Mouse (Mus musculus) kidney, postnatal 14 days (tissue): ENCODE data around the gene Nck1.

Experiments
- DNase-seq: peaks from one replicate; pipeline ENCODE4 v3.0.0; 2022; ENCODE audit warnings: mixed read lengths

The Nck1 gene

GRCm38 (mm10) chr9:100468151-100468550 lies 77.8 kb downstream of the Nck1 start:
- no peak for DNase-seq

GRCm38 (mm10) chr9:100467653-100468052 lies 78.3 kb downstream of the Nck1 start:
- peak; percentile 77 for DNase-seq

- DNase-seq: no peak
Measured at GRCm38 (mm10) chr9:100466743-100467142, 79.2 kb downstream of the Nck1 start.

GRCm38 (mm10) chr9:100465988-100466387 lies 79.9 kb downstream of the Nck1 start:
- DNase-seq: no peak

GRCm38 (mm10) chr9:100465380-100465779 lies 80.6 kb downstream of the Nck1 start:
- no peak for DNase-seq

- no peak for DNase-seq
Measured at GRCm38 (mm10) chr9:100463771-100464170, 82.2 kb downstream of the Nck1 start.

GRCm38 (mm10) chr9:100462098-100462497 lies 83.8 kb downstream of the Nck1 start:
- DNase-seq: no peak

- peak; percentile 52 for DNase-seq
Measured at GRCm38 (mm10) chr9:100461671-100462070, 84.3 kb downstream of the Nck1 start.

- no peak for DNase-seq
Measured at GRCm38 (mm10) chr9:100460203-100460602, 85.7 kb downstream of the Nck1 start.

- no peak for DNase-seq
Measured at GRCm38 (mm10) chr9:100457971-100458681, 87.8 kb downstream of the Nck1 start.

- no peak for DNase-seq
Measured at GRCm38 (mm10) chr9:100454664-100454993, 91.3 kb downstream of the Nck1 start.

- peak; percentile 87 for DNase-seq
Measured at GRCm38 (mm10) chr9:100453944-100454663, 91.8 kb downstream of the Nck1 start.

- DNase-seq: no peak
Measured at GRCm38 (mm10) chr9:100452432-100452831, 93.5 kb downstream of the Nck1 start.

GRCm38 (mm10) chr9:100446059-100446686 lies 99.8 kb downstream of the Nck1 start:
- DNase-seq: peak; percentile 81
